Mouse (Mus musculus) liver, embryonic 16.5 days (tissue): Measurements from ENCODE around the gene Slc35b3. TPM values are rescaled to one million over a fixed set of nuclear protein-coding genes. Genes with fewer than 3 reads are reported as not detected.
A peak's percentile ranks its signal among the peaks of the same experiment; 100 is the strongest.

Experiments
- ATAC-seq: fragments of 200-750 bp; cut with Nextera tagmentation; 2 replicates; pipeline ENCODE4 v1.8.0; 2017; ENCODE audit warnings: low read depth, mild to moderate bottlenecking, moderate number of reproducible peaks, moderate library complexity
- H3K27ac ChIP-seq: fragments of 300-500 bp; sonication (generic); 2 replicates; pipeline ENCODE4 v1.5.1; 2014; ENCODE audit warnings: mild to moderate bottlenecking, low read length
- H3K27me3 ChIP-seq: fragments of 300-500 bp; sonication (generic); 2 replicates; pipeline ENCODE4 v1.6.1; 2014; ENCODE audit warnings: low read depth, low read length, mixed read lengths; ENCODE audit not compliant: control insufficient read depth, insufficient read depth
- H3K36me3 ChIP-seq: fragments of 300-500 bp; sonication (generic); 2 replicates; pipeline ENCODE4 v1.6.1; 2014; ENCODE audit warnings: mild to moderate bottlenecking; ENCODE audit not compliant: control insufficient read depth, insufficient read depth
- H3K4me1 ChIP-seq: fragments of 300-500 bp; sonication (generic); 2 replicates; pipeline ENCODE4 v1.6.1; 2014; ENCODE audit warnings: low read depth, low read length, mixed read lengths; ENCODE audit not compliant: control insufficient read depth
- H3K4me2 ChIP-seq: fragments of 300-500 bp; sonication (generic); 2 replicates; pipeline ENCODE4 v1.6.1; 2014; ENCODE audit warnings: low read depth, low read length, mixed read lengths
- H3K4me3 ChIP-seq: fragments of 300-500 bp; sonication (generic); 2 replicates; pipeline ENCODE4 v1.5.1; 2014; ENCODE audit warnings: low read depth, mild to moderate bottlenecking, low read length
- H3K9ac ChIP-seq: fragments of 300-500 bp; sonication (generic); 2 replicates; pipeline ENCODE4 v1.6.1; 2014; ENCODE audit warnings: low read depth, low read length
- H3K9me3 ChIP-seq: fragments of 300-500 bp; sonication (generic); replicated peaks from 2 replicates; pipeline ENCODE4 v1.6.1; 2016; ENCODE audit warnings: low read length; ENCODE audit not compliant: control insufficient read depth
- WGBS: fragments of 180-500 bp; shearing (Covaris S2); extraction: QIAGEN DNeasy Blood & Tissue Kit; methylation state at CpG from one replicate; pipeline ENCODE4 v1.1.7; 2014; ENCODE audit not compliant: insufficient replicate concordance; 5-methylcytosine and 5-hydroxymethylcytosine counted together
- polyA plus RNA-seq: library from polyadenylated mRNA; unstranded; fragments of >200 nt; fragmentation: Nextera tagmentation; extraction: Ambion mirVana; gene quantifications from 2 replicates; pipeline ENCODE4 v1.2.1, GENCODE M21; 2015

Slc35b3 gene
- polyA plus RNA-seq, 1 experiment from 2014 or later: 11.8 TPM

DNA sequence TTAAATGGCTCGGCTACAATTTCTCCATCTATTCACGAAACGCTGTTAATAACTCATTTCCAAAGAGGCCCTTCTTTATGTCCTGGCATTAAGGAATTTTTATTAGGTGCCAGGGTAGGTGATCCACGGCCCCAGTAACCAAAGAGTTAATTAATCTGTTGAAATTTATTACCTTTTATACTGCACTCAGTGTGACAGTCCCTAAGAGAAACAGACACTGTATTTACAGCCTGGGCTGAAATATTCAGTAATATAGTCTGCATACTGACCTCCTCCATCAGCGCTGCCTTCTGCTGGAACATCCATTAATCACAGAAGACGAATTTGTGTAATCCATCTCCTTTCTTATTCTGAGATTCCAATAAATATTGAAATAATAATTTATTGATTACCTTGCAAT is 16.3 kb upstream of the Slc35b3 start:
- no peak overlapping the region for H3K4me2 ChIP-seq

DNA sequence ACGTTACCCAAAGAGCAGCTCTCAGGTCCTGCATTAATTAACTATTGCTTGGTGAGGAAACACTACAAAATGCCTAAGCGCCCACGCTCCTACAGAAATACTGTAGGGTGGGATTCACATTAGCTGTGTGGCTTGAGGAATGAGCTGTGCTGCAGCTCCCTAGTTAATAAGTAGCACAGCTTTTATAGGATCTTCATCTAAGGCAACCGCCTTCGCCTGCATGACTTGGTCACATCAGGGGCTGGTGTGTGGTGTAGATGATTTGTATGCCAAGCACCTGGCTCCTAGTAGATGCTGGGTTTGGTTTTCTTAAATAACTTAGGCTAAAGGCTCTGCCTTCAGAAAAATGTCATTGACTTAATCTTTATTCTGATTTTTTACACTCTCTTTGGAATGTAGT is 15.2 kb upstream of the Slc35b3 start:
- no peaks in the 10 kb centered on the region for H3K36me3 ChIP-seq
- 78% methylated on average over 5 of the region's 5 CpGs for WGBS
- H3K27me3 ChIP-seq: no peaks in the 10 kb centered on the region
- H3K9me3 ChIP-seq: no peaks in the 10 kb centered on the region
- no peak overlapping the region for H3K4me3 ChIP-seq
- no peaks in the 10 kb centered on the region for H3K4me1 ChIP-seq
- no peak overlapping the region for H3K9ac ChIP-seq
- ATAC-seq: no peak
- H3K27ac ChIP-seq: no peak overlapping the region
- H3K4me2 ChIP-seq: no peak overlapping the region

More for the DNA sequence above, 16.3 kb upstream of the Slc35b3 start:
- WGBS: 70% methylated on average over 6 of the region's 6 CpGs
- Histone ChIP-seq H3K9ac (no peak overlapping the region), H3K9me3 (no peaks in the 10 kb centered on the region), H3K4me3 (no peak overlapping the region), H3K4me1 (no peaks in the 10 kb centered on the region), H3K27ac (no peak overlapping the region), H3K27me3 (no peaks in the 10 kb centered on the region), H3K36me3 (no peaks in the 10 kb centered on the region)
- no peak for ATAC-seq

GRCm38 (mm10) chr13:38972602-38973001 is 11.9 kb upstream of the Slc35b3 start:
- Histone ChIP-seq H3K27ac (no peak overlapping the region), H3K4me1 (no peaks in the 10 kb centered on the region), H3K4me2 (no peak overlapping the region), H3K36me3 (no peaks in the 10 kb centered on the region), H3K9ac (no peak overlapping the region), H3K4me3 (no peak overlapping the region), H3K9me3 (no peaks in the 10 kb centered on the region), H3K27me3 (no peaks in the 10 kb centered on the region)
- 5% methylated on average over 6 of the region's 6 CpGs for WGBS
- no peak for ATAC-seq

GRCm38 (mm10) chr13:38971047-38971446 is 10.4 kb upstream of the Slc35b3 start:
- Histone ChIP-seq H3K36me3 (no peaks in the 10 kb centered on the region), H3K9ac (no peak overlapping the region), H3K4me2 (no peak overlapping the region), H3K4me1 (no peaks in the 10 kb centered on the region; the same call in 1 of the 2 replicates), H3K27me3 (no peaks in the 10 kb centered on the region), H3K9me3 (no peaks in the 10 kb centered on the region), H3K4me3 (no peak overlapping the region), H3K27ac (no peak overlapping the region)
- ATAC-seq: no peak
- 52% methylated on average over 4 of the region's 4 CpGs for WGBS

GRCm38 (mm10) chr13:38967518-38967917 is 6.8 kb upstream of the Slc35b3 start:
- H3K36me3 ChIP-seq: no peaks in the 10 kb centered on the region
- H3K27ac ChIP-seq: no peak overlapping the region
- H3K4me2 ChIP-seq: no peak overlapping the region
- H3K4me1 ChIP-seq: no peaks in the 10 kb centered on the region; the same call in 1 of the 2 replicates
- H3K9me3 ChIP-seq: no peaks in the 10 kb centered on the region
- WGBS: 51% methylated on average over 1 of the region's 1 CpGs
- no peak overlapping the region for H3K4me3 ChIP-seq
- no peaks in the 10 kb centered on the region for H3K27me3 ChIP-seq
- peak; percentile 37; the same call in 1 of the 2 replicates for ATAC-seq
- H3K9ac ChIP-seq: no peak overlapping the region

- WGBS: 54% methylated on average over 2 of the region's 2 CpGs
- no peak for ATAC-seq
These were observed 6.3 kb upstream of the Slc35b3 start for GRCm38 (mm10) chr13:38966922-38967448.

GRCm38 (mm10) chr13:38962771-38963170 is 2.1 kb upstream of the Slc35b3 start:
- H3K4me2 ChIP-seq: no peak overlapping the region
- no peaks in the 10 kb centered on the region for H3K36me3 ChIP-seq
- peaks cover 14% of the 10 kb centered on the region for H3K4me1 ChIP-seq
- H3K9ac ChIP-seq: no peak overlapping the region
- ATAC-seq: no peak
- H3K9me3 ChIP-seq: no peaks in the 10 kb centered on the region
- no peak overlapping the region for H3K27ac ChIP-seq
- no peak overlapping the region for H3K4me3 ChIP-seq
- no peaks in the 10 kb centered on the region for H3K27me3 ChIP-seq
- whole genome bisulfite sequencing: 52% methylated on average over 2 of the region's 2 CpGs

More at GRCm38 (mm10) chr13:38966922-38967448, 6.3 kb upstream of the Slc35b3 start:
- Histone ChIP-seq H3K4me2 (no peak overlapping the region), H3K4me1 (no peaks in the 10 kb centered on the region; the same call in 1 of the 2 replicates), H3K27me3 (no peaks in the 10 kb centered on the region), H3K4me3 (no peak overlapping the region), H3K9me3 (no peaks in the 10 kb centered on the region), H3K27ac (no peak overlapping the region), H3K9ac (no peak overlapping the region), H3K36me3 (no peaks in the 10 kb centered on the region)

DNA sequence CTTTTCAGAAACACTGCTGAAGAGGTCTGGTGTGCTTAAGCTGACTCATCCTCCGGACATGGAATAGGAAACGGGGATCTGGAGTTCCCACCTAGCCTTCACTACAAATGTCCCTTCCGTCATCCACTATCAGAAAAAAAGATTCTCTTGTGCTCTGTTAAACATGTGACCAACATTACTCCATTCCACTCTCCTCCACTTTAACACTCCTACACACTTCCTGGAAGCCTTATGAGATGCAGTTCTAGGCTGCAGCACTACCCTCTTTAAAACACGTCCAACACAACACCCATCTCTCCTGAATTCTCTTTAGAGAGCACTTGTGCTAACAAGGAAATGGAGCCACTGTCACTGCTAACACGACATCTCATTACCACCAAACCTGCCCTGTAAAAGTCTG is 2.6 kb downstream of the Slc35b3 start:
- H3K36me3 ChIP-seq: peaks cover 10% of the 10 kb centered on the region
- H3K9me3 ChIP-seq: no peaks in the 10 kb centered on the region
- no peaks in the 10 kb centered on the region for H3K27me3 ChIP-seq
- 67% methylated on average over 5 of the region's 5 CpGs for WGBS
- no peak overlapping the region for H3K9ac ChIP-seq
- no peak overlapping the region for H3K4me3 ChIP-seq
- no peak overlapping the region for H3K4me2 ChIP-seq
- no peak overlapping the region for H3K27ac ChIP-seq
- no peak for ATAC-seq
- peaks cover 14% of the 10 kb centered on the region for H3K4me1 ChIP-seq

DNA sequence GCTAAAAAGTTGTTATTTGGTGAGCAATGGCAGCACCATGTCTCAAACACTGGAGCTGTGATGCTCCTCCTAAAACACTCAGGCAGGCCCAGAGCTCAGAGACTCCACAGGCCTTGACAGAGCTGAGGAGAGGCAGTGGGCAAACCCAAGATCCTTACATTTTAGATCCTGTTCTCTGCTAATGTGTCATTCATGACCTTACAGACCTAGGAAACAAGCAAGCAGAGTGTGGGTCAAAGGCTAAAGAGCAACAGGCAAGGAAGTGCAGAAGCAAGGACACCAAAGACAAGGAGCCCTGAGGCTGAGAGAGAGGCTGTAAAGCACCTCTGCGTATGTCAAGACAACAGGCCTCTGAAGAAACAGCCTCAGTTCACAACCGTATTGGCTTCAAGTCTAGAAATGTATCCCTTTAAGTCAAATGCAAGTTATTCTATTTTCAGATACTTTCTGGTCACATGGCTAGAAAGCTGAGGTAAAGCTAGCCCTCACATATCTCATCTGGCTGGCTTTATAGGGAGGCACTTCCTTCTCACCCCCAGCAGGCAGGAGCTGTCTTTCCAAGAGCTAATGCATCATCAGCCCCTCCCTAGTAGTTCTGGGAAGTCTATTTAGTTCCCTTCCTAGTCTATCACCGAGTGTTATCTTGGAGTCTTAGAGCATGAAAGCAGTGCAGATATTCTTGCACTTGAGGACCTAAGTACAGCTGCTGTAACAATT is 14.2 kb downstream of the Slc35b3 start:
- Histone ChIP-seq H3K9me3 (no peaks in the 10 kb centered on the region), H3K36me3 (no peaks in the 10 kb centered on the region; the same call in none of the 2 replicates), H3K9ac (no peak overlapping the region), H3K4me3 (no peak overlapping the region), H3K27me3 (no peaks in the 10 kb centered on the region), H3K4me1 (no peaks in the 10 kb centered on the region), H3K27ac (peak overlapping the region; percentile 29; the same call in 1 of the 2 replicates), H3K4me2 (no peak overlapping the region)
- 54% methylated on average over 3 of the region's 3 CpGs for WGBS
- ATAC-seq: no peak
